Mouse (Mus musculus) cerebellum, adult 2 months (tissue): ENCODE measurements around the gene Angptl4.

Experiments
- CTCF ChIP-seq: fragments of 200-500 bp; IDR thresholded peaks from 2 replicates; pipeline ENCODE4 v1.5.1; 2011; ENCODE audit warnings: low read depth, mild to moderate bottlenecking, control low read depth, low read length, moderate library complexity, borderline replicate concordance; ENCODE audit not compliant: insufficient read depth
- POLR2A ChIP-seq: fragments of 200-500 bp; IDR thresholded peaks from 2 replicates; pipeline ENCODE4 v1.6.1; 2011; ENCODE audit warnings: low read length, control low read depth, borderline replicate concordance; ENCODE audit not compliant: insufficient read depth

GRCm38 (mm10) chr17:33781124-33781977, at the start of gene Angptl4:
- TF ChIP-seq CTCF (no peak), POLR2A (no peak)
